Mouse (Mus musculus) stomach, embryonic 16.5 days (tissue): ENCODE measurements at regions not wholly inside any gene's neighbourhood (a gene's known extent, or its start where the extent isn't known, plus 50 kb on each side); places are given as distances from the start of the nearest gene placed in this dataset.
A peak's percentile ranks its signal among the peaks of the same experiment; 100 is the strongest.

Experiments used
- ATAC-seq: fragments of 200-750 bp; cut with Nextera tagmentation; 2 replicates; pipeline ENCODE4 v1.8.0; 2017; ENCODE audit warnings: moderate number of reproducible peaks, moderate TSS enrichment; ENCODE audit not compliant: insufficient read depth, low FRiP score
- H3K27ac ChIP-seq: fragments of 300-500 bp; sonication (generic); 2 replicates; pipeline ENCODE4 v1.5.1; 2014; ENCODE audit warnings: low read length
- H3K27me3 ChIP-seq: fragments of 300-500 bp; sonication (generic); 2 replicates; pipeline ENCODE4 v1.6.1; 2014; ENCODE audit warnings: low read length, control low read depth, mixed read lengths; ENCODE audit not compliant: control insufficient read depth, insufficient read depth
- H3K36me3 ChIP-seq: fragments of 300-500 bp; sonication (generic); 2 replicates; pipeline ENCODE4 v1.6.1; 2014; ENCODE audit warnings: low read length; ENCODE audit not compliant: control insufficient read depth, insufficient read depth
- H3K4me1 ChIP-seq: fragments of 300-500 bp; sonication (generic); 2 replicates; pipeline ENCODE4 v1.6.1; 2014; ENCODE audit warnings: low read length, control low read depth, mixed read lengths; ENCODE audit not compliant: control insufficient read depth, insufficient read depth
- H3K4me2 ChIP-seq: fragments of 300-500 bp; sonication (generic); 2 replicates; pipeline ENCODE4 v1.6.1; 2014; ENCODE audit warnings: low read depth, low read length, mixed read lengths
- H3K4me3 ChIP-seq: fragments of 300-500 bp; sonication (generic); replicated peaks from 2 replicates; pipeline ENCODE4 v1.5.1; 2014; ENCODE audit warnings: mild to moderate bottlenecking, low read length
- H3K9ac ChIP-seq: fragments of 300-500 bp; sonication (generic); 2 replicates; pipeline ENCODE4 v1.6.1; 2014; ENCODE audit warnings: low read length
- H3K9me3 ChIP-seq: fragments of 300-500 bp; sonication (generic); replicated peaks from 2 replicates; pipeline ENCODE4 v1.6.1; 2016; ENCODE audit warnings: low read length, control low read depth; ENCODE audit not compliant: control insufficient read depth
- WGBS: fragments of 180-500 bp; shearing (Covaris S2); extraction: QIAGEN DNeasy Blood & Tissue Kit; methylation state at CpG from one replicate; pipeline ENCODE4 v1.1.7; 2014; 5-methylcytosine and 5-hydroxymethylcytosine counted together

DNA sequence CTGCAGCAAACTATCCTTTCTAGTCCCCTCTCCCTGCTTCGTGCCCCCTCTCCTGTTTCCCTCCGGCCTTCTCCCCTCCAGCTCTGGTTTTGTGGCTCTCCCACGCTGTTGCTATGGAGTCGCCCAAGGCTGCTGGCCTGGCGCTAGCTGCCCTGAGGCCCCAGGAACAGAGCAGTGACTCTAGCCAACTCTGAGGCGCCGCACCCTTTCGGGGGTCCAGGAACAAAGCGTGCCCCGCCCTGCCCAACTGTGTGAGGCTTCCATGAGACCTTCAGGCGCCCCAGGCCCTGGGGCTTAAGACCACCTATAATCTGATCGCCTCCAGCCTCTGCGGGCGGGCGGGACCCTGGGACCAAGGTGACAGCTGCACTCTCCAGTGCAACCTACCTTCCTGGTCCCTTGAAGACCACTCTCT lies 262.4 kb downstream of the Zfp704 start:
- peak; percentile 79 for ATAC-seq
- Histone ChIP-seq H3K9me3 (no peaks in the 10 kb centered on the region), H3K4me2 (peak overlapping the region; percentile 89), H3K27ac (no peak overlapping the region), H3K27me3 (peaks cover 4% of the 10 kb centered on the region; the same call in 1 of the 2 replicates), H3K4me1 (peaks cover 5% of the 10 kb centered on the region; the same call in 1 of the 2 replicates), H3K36me3 (no peaks in the 10 kb centered on the region), H3K4me3 (peak overlapping the region; percentile 55), H3K9ac (peak overlapping the region; percentile 69)
- WGBS, result 7% methylated on average over 15 of the region's 15 CpGs

GRCm38 (mm10) chr3:9346857-9347445 lies 262.9 kb downstream of the Zfp704 start:
- peak; percentile 77 for ATAC-seq

DNA sequence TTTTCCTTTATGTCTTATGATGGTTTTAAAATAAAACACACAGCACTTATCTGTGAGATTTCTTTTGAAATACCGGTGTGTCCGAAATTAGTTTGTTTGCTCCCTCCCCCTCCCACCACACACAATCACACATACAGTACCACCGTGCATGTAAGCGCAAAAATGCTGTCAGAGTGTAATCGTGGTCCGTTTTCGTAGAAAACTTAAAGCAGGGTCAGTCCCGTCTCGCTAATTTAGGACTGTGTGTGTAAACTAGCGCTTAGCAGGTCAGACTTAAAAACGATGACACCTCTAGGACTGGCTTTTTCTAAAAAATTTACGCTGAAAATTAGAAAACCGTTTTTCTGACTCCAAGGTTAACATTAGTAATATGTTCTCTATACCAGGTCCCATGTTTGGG lies 263.5 kb downstream of the Zfp704 start:
- peaks cover 4% of the 10 kb centered on the region; the same call in 1 of the 2 replicates for H3K27me3 ChIP-seq
- WGBS, result 18% methylated on average over 13 of the region's 13 CpGs
- H3K36me3 ChIP-seq, result no peaks in the 10 kb centered on the region
- peak overlapping the region; percentile 55 for H3K4me3 ChIP-seq
- H3K4me2 ChIP-seq, result peak overlapping the region; percentile 89
- no peaks in the 10 kb centered on the region for H3K9me3 ChIP-seq
- ATAC-seq, result no peak
- no peak overlapping the region for H3K27ac ChIP-seq
- no peak overlapping the region for H3K9ac ChIP-seq
- H3K4me1 ChIP-seq, result peaks cover 10% of the 10 kb centered on the region

More at GRCm38 (mm10) chr3:9346857-9347445, 262.9 kb downstream of the Zfp704 start:
- H3K27me3 ChIP-seq, result peaks cover 4% of the 10 kb centered on the region; the same call in 1 of the 2 replicates
- H3K9me3 ChIP-seq, result no peaks in the 10 kb centered on the region
- H3K27ac ChIP-seq, result no peak overlapping the region
- peaks cover 5% of the 10 kb centered on the region; the same call in 1 of the 2 replicates for H3K4me1 ChIP-seq
- peak overlapping the region; percentile 55 for H3K4me3 ChIP-seq
- peak overlapping the region; percentile 69 for H3K9ac ChIP-seq
- WGBS, result under 1% methylated on average over 27 of the region's 27 CpGs
- peak overlapping the region; percentile 89 for H3K4me2 ChIP-seq
- H3K36me3 ChIP-seq, result no peaks in the 10 kb centered on the region

GRCm38 (mm10) chr3:9345885-9346284 lies 264.0 kb downstream of the Zfp704 start:
- H3K4me3 ChIP-seq, result no peak overlapping the region
- no peaks in the 10 kb centered on the region for H3K9me3 ChIP-seq
- ATAC-seq, result no peak
- H3K9ac ChIP-seq, result no peak overlapping the region
- no peak overlapping the region for H3K27ac ChIP-seq
- no peaks in the 10 kb centered on the region for H3K36me3 ChIP-seq
- peaks cover 4% of the 10 kb centered on the region; the same call in 1 of the 2 replicates for H3K27me3 ChIP-seq
- peaks cover 15% of the 10 kb centered on the region for H3K4me1 ChIP-seq
- peak overlapping the region; percentile 89; the same call in 1 of the 2 replicates for H3K4me2 ChIP-seq
- WGBS, result 46% methylated on average over 9 of the region's 9 CpGs

DNA sequence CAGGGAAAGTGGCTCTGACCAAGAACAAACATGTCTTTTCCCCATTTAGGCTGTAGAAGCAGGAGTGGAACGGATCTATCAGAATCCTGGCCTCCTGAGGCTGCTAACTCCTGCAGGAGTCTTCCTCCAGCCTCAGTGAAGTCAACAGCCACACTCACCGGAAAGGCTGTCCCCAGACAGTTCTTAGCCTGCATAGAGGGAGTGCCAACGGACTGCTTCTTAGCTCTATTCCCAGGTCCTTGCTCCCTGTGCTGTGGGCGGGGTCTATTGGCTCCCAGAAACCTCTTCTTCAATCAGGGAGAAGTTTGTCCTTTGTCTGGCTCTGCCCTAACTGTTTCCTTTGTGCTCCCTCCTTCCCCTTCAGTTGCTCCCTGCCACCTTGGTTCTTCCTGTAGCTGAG lies 266.3 kb downstream of the Zfp704 start:
- Histone ChIP-seq H3K4me1 (peaks cover 19% of the 10 kb centered on the region), H3K9ac (no peak overlapping the region), H3K27me3 (peaks cover 4% of the 10 kb centered on the region; the same call in 1 of the 2 replicates), H3K4me2 (no peak overlapping the region), H3K36me3 (no peaks in the 10 kb centered on the region), H3K4me3 (no peak overlapping the region), H3K27ac (no peak overlapping the region), H3K9me3 (no peaks in the 10 kb centered on the region)
- ATAC-seq, result no peak
- 27% methylated on average over 4 of the region's 4 CpGs for WGBS

GRCm38 (mm10) chr3:9342167-9342566 lies 267.7 kb downstream of the Zfp704 start:
- peaks cover 14% of the 10 kb centered on the region; the same call in 1 of the 2 replicates for H3K4me1 ChIP-seq
- H3K9me3 ChIP-seq, result no peaks in the 10 kb centered on the region
- H3K27me3 ChIP-seq, result peaks cover 4% of the 10 kb centered on the region; the same call in 1 of the 2 replicates
- H3K9ac ChIP-seq, result no peak overlapping the region
- ATAC-seq, result no peak
- H3K27ac ChIP-seq, result no peak overlapping the region
- no peaks in the 10 kb centered on the region for H3K36me3 ChIP-seq
- H3K4me3 ChIP-seq, result no peak overlapping the region
- no peak overlapping the region for H3K4me2 ChIP-seq
- WGBS, result 89% methylated on average over 3 of the region's 3 CpGs

- ATAC-seq, result no peak
- H3K36me3 ChIP-seq, result no peaks in the 10 kb centered on the region
- H3K27ac ChIP-seq, result no peak overlapping the region
- no peak overlapping the region for H3K4me2 ChIP-seq
- 50% methylated on average over 5 of the region's 5 CpGs for WGBS
- H3K4me1 ChIP-seq, result peaks cover 14% of the 10 kb centered on the region; the same call in 1 of the 2 replicates
- H3K9ac ChIP-seq, result no peak overlapping the region
- H3K4me3 ChIP-seq, result no peak overlapping the region
- no peaks in the 10 kb centered on the region for H3K9me3 ChIP-seq
- H3K27me3 ChIP-seq, result peaks cover 4% of the 10 kb centered on the region; the same call in 1 of the 2 replicates
Observed at GRCm38 (mm10) chr3:9341657-9342056, 268.2 kb downstream of the Zfp704 start.

DNA sequence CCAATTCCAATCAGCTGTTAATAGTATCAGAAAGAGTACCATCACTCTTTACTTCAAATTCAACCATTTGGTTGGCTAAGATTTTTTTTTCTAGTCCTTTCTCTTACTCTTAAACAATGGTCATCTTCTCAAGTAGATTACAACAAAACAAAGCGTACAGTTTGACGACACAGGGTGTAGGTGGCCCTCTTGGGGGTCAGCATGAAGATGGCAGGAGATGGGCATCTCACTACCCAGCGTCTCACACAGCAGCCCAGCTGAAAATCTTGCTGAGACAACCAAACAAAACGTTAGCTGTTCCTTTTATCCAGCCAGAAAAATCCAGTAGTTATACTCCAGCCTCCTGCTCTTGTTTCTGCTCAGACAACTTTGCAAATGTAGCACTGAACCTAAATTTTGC lies 268.6 kb downstream of the Zfp704 start:
- peak overlapping the region; percentile 79 for H3K4me2 ChIP-seq
- H3K36me3 ChIP-seq, result no peaks in the 10 kb centered on the region
- no peaks in the 10 kb centered on the region for H3K9me3 ChIP-seq
- peaks cover 4% of the 10 kb centered on the region; the same call in 1 of the 2 replicates for H3K27me3 ChIP-seq
- no peak overlapping the region for H3K9ac ChIP-seq
- no peak overlapping the region for H3K4me3 ChIP-seq
- no peak for ATAC-seq
- H3K4me1 ChIP-seq, result peaks cover 14% of the 10 kb centered on the region; the same call in 1 of the 2 replicates
- WGBS, result 34% methylated on average over 4 of the region's 4 CpGs
- no peak overlapping the region for H3K27ac ChIP-seq

DNA sequence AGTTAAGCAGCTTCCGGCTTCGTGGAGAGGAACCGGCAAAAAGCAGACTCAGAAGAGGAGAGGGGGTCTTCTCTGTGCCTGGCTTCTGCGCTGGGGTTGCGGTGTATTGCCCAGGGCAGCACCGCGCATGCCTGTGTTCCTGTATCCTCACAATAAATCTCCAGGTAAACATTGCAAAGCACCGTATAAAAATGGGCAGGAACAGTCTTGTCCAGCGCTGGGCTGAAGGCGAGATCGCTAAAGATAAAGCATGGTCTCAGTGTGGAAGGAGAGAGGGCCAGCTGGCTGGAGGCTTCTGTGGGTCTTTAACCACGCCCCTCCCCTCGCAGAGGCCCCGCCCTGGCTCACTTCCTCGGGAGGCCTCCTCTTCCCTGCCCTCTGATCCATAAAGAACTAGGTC lies 269.1 kb downstream of the Zfp704 start:
- Histone ChIP-seq H3K36me3 (no peaks in the 10 kb centered on the region), H3K27me3 (peaks cover 4% of the 10 kb centered on the region; the same call in 1 of the 2 replicates), H3K4me1 (peaks cover 14% of the 10 kb centered on the region; the same call in 1 of the 2 replicates), H3K9me3 (no peaks in the 10 kb centered on the region), H3K4me2 (peak overlapping the region; percentile 79), H3K27ac (0 out of 2 replicates have a peak overlapping the region, but pooled peaks have one; percentile 16), H3K4me3 (peak overlapping the region; percentile 40), H3K9ac (peak overlapping the region; percentile 55; the same call in 1 of the 2 replicates)
- peak; percentile 75 for ATAC-seq
- under 1% methylated on average over 15 of the region's 15 CpGs for WGBS
